Mouse (Mus musculus) left cerebral cortex, postnatal 4 days (tissue): Measurements from ENCODE around the gene Slc22a18. TPM values are rescaled to one million over a fixed set of nuclear protein-coding genes. Genes with fewer than 3 reads are reported as not detected.

Source experiments
- DNase-seq: peaks from one replicate; pipeline ENCODE4 v3.0.0-alpha.2; 2022
- intact Hi-C: fragments of 180-260 bp; cut with DNase I; formaldehyde crosslinking; loops from one replicate; pipeline ENCODE4 v1.15.1; 2025
- total RNA-seq, 2 experiments: library from RNA; stranded (reverse); gene quantifications; 2 replicates each; pipeline ENCODE4 v1.2.3; 2021

The Slc22a18 gene
- total RNA-seq, 2 experiments from 2014 or later, result not detected

- intact Hi-C loops, result no loop called here
- DNase-seq, result no peak
These were observed 74.9 kb downstream of the Slc22a18 start for GRCm38 (mm10) chr7:143548231-143548961.

Other genes with a start within 250 kb of the Slc22a18 start
- gene Cdkn1c, start 12.7 kb upstream of the Slc22a18 start, total RNA-seq, result 10 to 100 TPM; 47.3 to 47.8 TPM
- not detected for gene Phlda2, start 29.4 kb downstream of the Slc22a18 start, total RNA-seq
- 100 to 1,000 TPM; 177 to 178 TPM for gene Nap1l4, start 75.4 kb downstream of the Slc22a18 start, total RNA-seq
- gene Cars, start 126.4 kb downstream of the Slc22a18 start, total RNA-seq, result 10 to 100 TPM; 77.5 to 91.2 TPM
- gene Tnfrsf26, start 155.0 kb downstream of the Slc22a18 start, total RNA-seq, result under 1 TPM; 0.18 to 0.20 TPM
- 1 to 10 TPM; 5.0 to 7.7 TPM for gene Tnfrsf22, start 175.9 kb downstream of the Slc22a18 start, total RNA-seq
- 1 to 10 TPM; 2.1 to 2.9 TPM for gene Tnfrsf23, start 212.1 kb downstream of the Slc22a18 start, total RNA-seq